Mouse (Mus musculus) kidney, adult 8-10 months (tissue): Measurements from ENCODE around the gene Zbtb7b.
"Not testable (repeated sequence)": the region's sequence is repeated elsewhere in the genome, so short reads cannot be mapped to it uniquely, and the experiment has no call there.

Experiments
- DNase-seq, 2 experiments: peaks; one replicate each; pipeline ENCODE4 v3.0.0; 2022

Zbtb7b gene

GRCm38 (mm10) chr3:89394006-89394893 is at the start of gene Zbtb7b:
Gene Zbtb7b (minus strand): TSS chr3:89394776.
- peak; percentile 92 to 95 for DNase-seq

- DNase-seq = no peak
These were observed 46.1 kb upstream of the Zbtb7b start for GRCm38 (mm10) chr3:89440691-89441090.

- no peak for DNase-seq
These were observed 42.7 kb upstream of the Zbtb7b start for GRCm38 (mm10) chr3:89437269-89437668.

GRCm38 (mm10) chr3:89436176-89437113 is 41.9 kb upstream of the Zbtb7b start, which contains the start of gene Pbxip1:
Gene Pbxip1 (plus strand): TSS chr3:89436706.
- peak; percentile 71 to 76 for DNase-seq

- DNase-seq = no peak
These were observed 40.5 kb upstream of the Zbtb7b start for GRCm38 (mm10) chr3:89435041-89435440.

GRCm38 (mm10) chr3:89434532-89434931 is 40.0 kb upstream of the Zbtb7b start:
- no peak for DNase-seq

GRCm38 (mm10) chr3:89432606-89433005 is 38.0 kb upstream of the Zbtb7b start:
- no peak for DNase-seq

GRCm38 (mm10) chr3:89430171-89431159 is 35.9 kb upstream of the Zbtb7b start, which contains the start of gene Pygo2:
Gene Pygo2 (plus strand): TSS chr3:89430214.
- DNase-seq = peak; percentile 96

- not testable (repeated sequence) for DNase-seq
These were observed 34.4 kb upstream of the Zbtb7b start for GRCm38 (mm10) chr3:89429021-89429420.

GRCm38 (mm10) chr3:89425876-89426275 is 31.3 kb upstream of the Zbtb7b start:
- DNase-seq = no peak

- no peak for DNase-seq
These were observed 30.6 kb upstream of the Zbtb7b start for GRCm38 (mm10) chr3:89425141-89425525.

GRCm38 (mm10) chr3:89424416-89425140 is 30.0 kb upstream of the Zbtb7b start:
- DNase-seq = no peak

- DNase-seq = no peak
These were observed 28.1 kb upstream of the Zbtb7b start for GRCm38 (mm10) chr3:89422556-89423205.

GRCm38 (mm10) chr3:89421810-89422473 is 27.4 kb upstream of the Zbtb7b start:
- DNase-seq = no peak

GRCm38 (mm10) chr3:89421002-89421774 is 26.6 kb upstream of the Zbtb7b start:
- peak; percentile 74 to 77 for DNase-seq

- no peak for DNase-seq
These were observed 25.8 kb upstream of the Zbtb7b start for GRCm38 (mm10) chr3:89420421-89420820.

GRCm38 (mm10) chr3:89419981-89420380 is 25.4 kb upstream of the Zbtb7b start:
- DNase-seq = no peak

GRCm38 (mm10) chr3:89419571-89419970 is 25.0 kb upstream of the Zbtb7b start:
- peak; percentile 61 for DNase-seq

GRCm38 (mm10) chr3:89418861-89419250 is 24.3 kb upstream of the Zbtb7b start:
- peak; percentile 80 to 87 for DNase-seq
